ENCODE assay signal across 37 mouse cellular contexts in the genomic region with DNA sequence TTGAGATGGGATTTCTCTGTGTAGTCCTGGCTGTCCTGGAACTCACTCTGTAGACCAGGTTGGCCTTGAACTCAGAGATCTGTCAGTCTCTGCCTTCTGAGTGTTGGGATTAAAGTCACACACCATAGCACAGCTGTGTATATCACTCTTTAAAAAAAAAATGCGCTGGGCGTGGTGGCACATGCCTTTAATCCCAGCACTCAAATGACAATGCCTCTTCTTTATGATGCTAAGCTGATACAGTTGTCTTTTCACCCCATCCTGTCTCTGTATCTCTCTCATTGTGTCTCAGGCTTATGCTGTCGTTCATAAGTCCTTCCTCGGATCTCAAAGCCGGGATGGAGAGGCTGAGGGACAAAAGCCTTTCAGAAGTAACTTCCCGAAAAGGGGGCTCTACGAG. TPM values are rescaled to one million over a fixed set of nuclear protein-coding genes. Genes with fewer than 3 reads are reported as not detected.
"Had no signal": no experiment of that assay in that cellular context is flagged by ENCODE, and none has a peak within 500 bp of the region (broad histone marks: within the 10 kb centered on the region; RNA-seq: fewer than 3 reads in every experiment).

No protein-coding gene starts in this region.

- H3K36me3 ChIP-seq: limb, embryonic 10.5 days; limb, embryonic 12.5 days; limb, embryonic 13.5 days; limb, embryonic 15.5 days; liver, embryonic 12.5 days; liver, embryonic 13.5 days; liver, embryonic 15.5 days; lung, embryonic 15.5 days; midbrain, embryonic 10.5 days; midbrain, embryonic 12.5 days; midbrain, embryonic 13.5 days; midbrain, embryonic 15.5 days; neural tube, embryonic 12.5 days had no signal

- DNase-seq: left cerebral cortex, postnatal 4 days; liver; liver, embryonic 13.5 days; liver, postnatal 0 days; lung, adult 18-20 months; lung, adult 2 months; lung, embryonic 14.5 days; lung, postnatal 10 days; lung, postnatal 14 days; lung, postnatal 36 days; lung, postnatal 4 days; midbrain, embryonic 14.5 days had no signal

- H3K9ac ChIP-seq: limb, embryonic 12.5 days; limb, embryonic 13.5 days; limb, embryonic 15.5 days; liver, embryonic 12.5 days; liver, embryonic 13.5 days; liver, embryonic 14.5 days; liver, embryonic 15.5 days; liver, postnatal 0 days; lung, embryonic 14.5 days; lung, embryonic 15.5 days; midbrain, embryonic 12.5 days; midbrain, embryonic 13.5 days; midbrain, embryonic 15.5 days; neural tube, embryonic 12.5 days had no signal

- H3K4me2 ChIP-seq: limb, embryonic 12.5 days; limb, embryonic 13.5 days; limb, embryonic 15.5 days; liver, embryonic 11.5 days; liver, embryonic 12.5 days; liver, embryonic 13.5 days; liver, embryonic 15.5 days; lung, embryonic 14.5 days; lung, embryonic 15.5 days; midbrain, embryonic 11.5 days; midbrain, embryonic 12.5 days; midbrain, embryonic 13.5 days; midbrain, embryonic 15.5 days; neural tube, embryonic 12.5 days had no signal

- H3K9me3 ChIP-seq: limb, embryonic 10.5 days; limb, embryonic 12.5 days; limb, embryonic 13.5 days; limb, embryonic 15.5 days; liver, embryonic 12.5 days; liver, embryonic 13.5 days; liver, embryonic 15.5 days; lung, embryonic 15.5 days; megakaryocyte, embryonic 14.5 days; midbrain, embryonic 10.5 days; midbrain, embryonic 12.5 days; midbrain, embryonic 13.5 days; midbrain, embryonic 15.5 days; neural tube, embryonic 12.5 days had no signal

- H3K27ac ChIP-seq: limb, embryonic 12.5 days; limb, embryonic 13.5 days; limb, embryonic 15.5 days; liver, embryonic 12.5 days; liver, embryonic 13.5 days; liver, embryonic 14.5 days; liver, embryonic 15.5 days; lung, embryonic 15.5 days; macrophage; midbrain, embryonic 10.5 days; midbrain, embryonic 12.5 days; midbrain, embryonic 13.5 days; midbrain, embryonic 15.5 days; neural tube, embryonic 12.5 days had no signal

- H3K4me3 ChIP-seq: limb, embryonic 10.5 days; limb, embryonic 12.5 days; limb, embryonic 13.5 days; limb, embryonic 15.5 days; liver, embryonic 12.5 days; liver, embryonic 13.5 days; liver, embryonic 15.5 days; lung, embryonic 15.5 days; megakaryocyte, embryonic 14.5 days; midbrain, embryonic 10.5 days; midbrain, embryonic 12.5 days; midbrain, embryonic 13.5 days; midbrain, embryonic 15.5 days; myocyte; neural tube, embryonic 12.5 days had no signal

- ATAC-seq: liver, embryonic 12.5 days; liver, postnatal 0 days; lung, postnatal 0 days; midbrain, embryonic 13.5 days; midbrain, embryonic 15.5 days; midbrain, embryonic 16.5 days had no signal

- H3K27me3 ChIP-seq: limb, embryonic 12.5 days; limb, embryonic 13.5 days; limb, embryonic 15.5 days; liver, embryonic 12.5 days; lung, embryonic 15.5 days; megakaryocyte, embryonic 14.5 days; midbrain, embryonic 13.5 days; midbrain, embryonic 15.5 days; neural tube, embryonic 12.5 days had no signal

RNA-seq across cellular contexts. Expression of a gene that starts 58.7 kb away (rescaled TPM):
- total RNA-seq: liver, adult 2 months; megakaryocyte progenitor cell, adult 5-6 weeks; megakaryocyte-erythroid progenitor cell, adult 5-6 weeks; monocyte, adult 5-6 weeks had no signal
- polyA plus RNA-seq: limb, embryonic 12.5 days; limb, embryonic 13.5 days; liver, embryonic 11.5 days; liver, embryonic 12.5 days; liver, embryonic 13.5 days; liver, embryonic 14.5 days; liver, embryonic 15.5 days; liver, embryonic 16.5 days; liver, postnatal 0 days; lung, adult 2 months; macrophage had no signal
